Mouse (Mus musculus): Measurements from ENCODE around the gene Arcn1. TPM values are rescaled to one million over a fixed set of nuclear protein-coding genes. Genes with fewer than 3 reads are reported as not detected.

Gene Arcn1
- total and polyA plus RNA-seq, 2 experiments: 33.1 to 98.6 TPM

DNA sequence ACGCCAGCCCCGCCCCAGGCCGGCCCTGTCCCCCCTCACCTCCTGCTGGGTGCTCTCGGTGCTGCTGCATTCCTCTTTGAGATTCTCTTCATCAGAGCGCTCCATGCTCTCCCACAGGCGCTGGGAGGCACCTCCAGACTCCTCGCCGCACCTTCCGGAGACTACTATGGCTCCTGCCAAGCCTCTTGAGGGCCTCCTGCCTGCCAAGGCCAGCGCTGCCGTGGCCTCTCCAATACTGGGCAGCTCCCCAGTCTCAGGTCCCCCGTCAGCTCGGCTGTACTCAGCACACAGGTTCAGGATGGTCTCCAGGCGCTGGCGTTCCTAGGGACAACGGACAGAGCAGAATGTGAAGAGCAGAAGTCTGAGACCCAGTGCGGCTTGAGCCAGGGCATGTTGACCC lies 56.0 kb downstream of the Arcn1 start:
- no peak overlapping the region for H3K4me3 ChIP-seq (ENCODE audit: insufficient read depth, low read depth, low read length)
- H3K27me3 ChIP-seq (ENCODE audit: control insufficient read depth, insufficient read depth, low read length): no peaks in the 10 kb centered on the region
- H3K36me3 ChIP-seq (ENCODE audit: control insufficient read depth, insufficient read depth, low read length): no peaks in the 10 kb centered on the region
- peaks cover 7% of the 10 kb centered on the region; the same call in 1 of the 2 replicates for H3K4me1 ChIP-seq (ENCODE audit: control insufficient read depth, insufficient read depth, low read length)
- TF ChIP-seq CTCF (IDR thresholded peaks at IDR 0.05; ENCODE audit: low read depth, low read length) (no peak), POLR2A (IDR thresholded peaks at IDR 0.05; ENCODE audit: extremely low read depth, insufficient read depth, low read length) (no peak)
- no peak for DNase-seq (ENCODE audit: extremely low read depth, low read depth, low spot score)
- no peak overlapping the region for H3K9ac ChIP-seq (ENCODE audit: low read depth, low read length)
- no peak overlapping the region for H3K27ac ChIP-seq (replicated peaks; ENCODE audit: insufficient read depth, low read depth, low read length)
- WGBS: 91% methylated on average over 17 of the region's 17 CpGs
- H3K79me2 ChIP-seq (ENCODE audit: control insufficient read depth, insufficient read depth, low read length): no peaks in the 10 kb centered on the region

GRCm38 (mm10) chr9:44710213-44710612 lies 57.4 kb downstream of the Arcn1 start:
- 79% methylated on average over 5 of the region's 5 CpGs for WGBS
- DNase-seq (ENCODE audit: extremely low read depth, low read depth, low spot score): no peak
- no peak overlapping the region for H3K4me3 ChIP-seq (ENCODE audit: insufficient read depth, low read depth, low read length)
- peaks cover 7% of the 10 kb centered on the region; the same call in 1 of the 2 replicates for H3K4me1 ChIP-seq (ENCODE audit: control insufficient read depth, insufficient read depth, low read length)
- no peak for TF ChIP-seq POLR2A (IDR thresholded peaks at IDR 0.05; ENCODE audit: extremely low read depth, insufficient read depth, low read length)
- TF ChIP-seq CTCF (IDR thresholded peaks at IDR 0.05; ENCODE audit: low read depth, low read length): no peak
- no peak overlapping the region for H3K27ac ChIP-seq (replicated peaks; ENCODE audit: insufficient read depth, low read depth, low read length)
- H3K9ac ChIP-seq (ENCODE audit: low read depth, low read length): no peak overlapping the region
- no peaks in the 10 kb centered on the region for H3K36me3 ChIP-seq (ENCODE audit: control insufficient read depth, insufficient read depth, low read length)
- H3K79me2 ChIP-seq (ENCODE audit: control insufficient read depth, insufficient read depth, low read length): no peaks in the 10 kb centered on the region
- H3K27me3 ChIP-seq (ENCODE audit: control insufficient read depth, insufficient read depth, low read length): no peaks in the 10 kb centered on the region

DNA sequence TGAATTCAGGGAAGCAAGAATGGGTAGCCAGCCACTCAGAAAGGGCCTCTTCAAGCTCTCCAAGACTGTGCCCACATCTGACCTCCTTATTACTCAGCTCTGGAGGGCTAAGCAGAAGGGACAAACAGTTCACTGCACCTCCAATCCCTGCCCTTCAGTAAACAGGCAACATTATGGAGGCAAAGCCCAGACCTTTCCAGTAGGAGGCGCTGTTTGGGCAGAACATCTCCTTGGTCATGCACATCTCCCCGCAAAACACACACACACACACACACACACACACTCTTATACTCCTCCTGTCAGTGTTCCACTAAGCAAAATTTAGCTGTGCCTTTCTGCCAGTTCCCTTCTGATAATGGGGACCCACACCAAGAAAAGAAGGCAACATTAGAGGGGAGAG lies 58.0 kb downstream of the Arcn1 start:
- no peak overlapping the region for H3K27ac ChIP-seq (replicated peaks; ENCODE audit: insufficient read depth, low read depth, low read length)
- no peak overlapping the region for H3K4me3 ChIP-seq (ENCODE audit: insufficient read depth, low read depth, low read length)
- H3K4me1 ChIP-seq (ENCODE audit: control insufficient read depth, insufficient read depth, low read length): peaks cover 7% of the 10 kb centered on the region; the same call in 1 of the 2 replicates
- H3K36me3 ChIP-seq (ENCODE audit: control insufficient read depth, insufficient read depth, low read length): no peaks in the 10 kb centered on the region
- peak; percentile 61; the same call in 1 of the 2 replicates for TF ChIP-seq CTCF (IDR thresholded peaks at IDR 0.05; ENCODE audit: low read depth, low read length)
- no peak for TF ChIP-seq POLR2A (IDR thresholded peaks at IDR 0.05; ENCODE audit: extremely low read depth, insufficient read depth, low read length)
- peak; percentile 34 for DNase-seq (ENCODE audit: extremely low read depth, low read depth, low spot score)
- H3K9ac ChIP-seq (ENCODE audit: low read depth, low read length): no peak overlapping the region
- no peaks in the 10 kb centered on the region for H3K27me3 ChIP-seq (ENCODE audit: control insufficient read depth, insufficient read depth, low read length)
- no peaks in the 10 kb centered on the region for H3K79me2 ChIP-seq (ENCODE audit: control insufficient read depth, insufficient read depth, low read length)
- WGBS: 56% methylated on average over 2 of the region's 2 CpGs

DNA sequence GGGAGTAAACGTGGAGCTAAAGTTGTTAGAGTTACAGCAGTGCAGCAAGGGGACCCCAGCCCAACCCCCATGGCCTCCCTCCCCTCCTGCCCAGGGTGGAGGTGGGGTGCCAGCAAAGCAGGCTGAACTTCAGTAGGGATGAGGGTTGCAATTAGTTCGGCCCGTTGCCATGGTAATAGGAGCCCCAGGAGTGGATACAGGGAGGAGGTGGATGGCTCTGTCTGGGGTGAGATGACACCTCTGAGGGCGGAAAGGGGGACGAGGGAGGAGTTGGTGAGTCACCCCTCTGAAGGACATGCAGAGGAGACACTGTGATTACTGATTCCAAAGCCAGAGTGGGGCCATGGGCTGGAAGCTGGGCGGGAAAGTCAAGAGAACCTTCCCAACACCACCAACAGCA lies 58.7 kb downstream of the Arcn1 start:
- 54% methylated on average over 6 of the region's 6 CpGs for WGBS
- Histone ChIP-seq H3K79me2 (ENCODE audit: control insufficient read depth, insufficient read depth, low read length) (no peaks in the 10 kb centered on the region), H3K27ac (replicated peaks; ENCODE audit: insufficient read depth, low read depth, low read length) (no peak overlapping the region), H3K4me1 (ENCODE audit: control insufficient read depth, insufficient read depth, low read length) (peaks cover 7% of the 10 kb centered on the region; the same call in 1 of the 2 replicates), H3K36me3 (ENCODE audit: control insufficient read depth, insufficient read depth, low read length) (no peaks in the 10 kb centered on the region), H3K4me3 (ENCODE audit: insufficient read depth, low read depth, low read length) (peak overlapping the region; percentile 69; the same call in 1 of the 2 replicates), H3K27me3 (ENCODE audit: control insufficient read depth, insufficient read depth, low read length) (no peaks in the 10 kb centered on the region), H3K9ac (ENCODE audit: low read depth, low read length) (no peak overlapping the region)
- TF ChIP-seq POLR2A (IDR thresholded peaks at IDR 0.05; ENCODE audit: extremely low read depth, insufficient read depth, low read length) (no peak), CTCF (IDR thresholded peaks at IDR 0.05; ENCODE audit: low read depth, low read length) (no peak)
- no peak for DNase-seq (ENCODE audit: extremely low read depth, low read depth, low spot score)

GRCm38 (mm10) chr9:44708429-44708765 lies 59.2 kb downstream of the Arcn1 start:
- Histone ChIP-seq H3K4me3 (ENCODE audit: insufficient read depth, low read depth, low read length) (peak overlapping the region; percentile 69), H3K79me2 (ENCODE audit: control insufficient read depth, insufficient read depth, low read length) (no peaks in the 10 kb centered on the region), H3K27ac (replicated peaks; ENCODE audit: insufficient read depth, low read depth, low read length) (peak overlapping the region; percentile 47), H3K4me1 (ENCODE audit: control insufficient read depth, insufficient read depth, low read length) (peaks cover 7% of the 10 kb centered on the region; the same call in 1 of the 2 replicates), H3K27me3 (ENCODE audit: control insufficient read depth, insufficient read depth, low read length) (no peaks in the 10 kb centered on the region), H3K36me3 (ENCODE audit: control insufficient read depth, insufficient read depth, low read length) (no peaks in the 10 kb centered on the region), H3K9ac (ENCODE audit: low read depth, low read length) (peak overlapping the region; percentile 65)
- DNase-seq (ENCODE audit: extremely low read depth, low read depth, low spot score): peak; percentile 50
- WGBS: 9% methylated on average over 23 of the region's 24 CpGs
- TF ChIP-seq CTCF (IDR thresholded peaks at IDR 0.05; ENCODE audit: low read depth, low read length): peak; percentile 46; the same call in 1 of the 2 replicates
- no peak for TF ChIP-seq POLR2A (IDR thresholded peaks at IDR 0.05; ENCODE audit: extremely low read depth, insufficient read depth, low read length)

DNA sequence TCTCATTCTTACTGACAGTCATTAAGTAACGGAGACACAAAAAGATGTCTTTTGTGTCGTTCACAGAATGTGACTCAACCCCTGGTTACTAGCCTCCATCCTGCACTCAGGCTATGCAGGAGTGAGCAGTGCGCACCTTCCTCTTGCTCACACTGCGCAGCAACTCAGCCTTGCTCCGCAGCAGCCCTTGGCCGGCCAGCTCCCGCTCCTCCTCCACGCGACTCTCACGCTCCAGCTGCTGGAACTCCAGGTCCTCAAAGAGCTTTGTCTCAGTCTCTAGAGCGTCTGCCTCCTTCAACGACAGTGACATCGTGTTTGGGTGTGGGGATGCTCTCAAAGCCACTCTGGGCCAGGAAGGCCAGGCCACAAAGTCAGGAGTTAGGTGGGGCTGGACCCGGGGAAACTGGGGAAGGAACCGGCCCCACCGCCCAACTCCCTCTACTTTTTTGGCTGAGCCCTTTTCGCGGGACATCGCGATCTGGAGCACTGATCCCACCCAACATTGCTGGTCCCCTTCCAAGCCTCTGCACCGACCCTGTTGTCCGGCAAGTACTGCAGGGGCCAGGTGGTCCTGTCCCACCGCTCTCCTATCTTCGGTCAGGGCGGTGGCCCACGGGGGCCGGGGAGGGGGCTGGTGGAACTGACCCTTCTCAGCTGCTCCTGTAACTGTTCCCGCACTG lies 59.8 kb downstream of the Arcn1 start:
- Histone ChIP-seq H3K27ac (replicated peaks; ENCODE audit: insufficient read depth, low read depth, low read length) (no peak overlapping the region), H3K4me1 (ENCODE audit: control insufficient read depth, insufficient read depth, low read length) (peaks cover 7% of the 10 kb centered on the region; the same call in 1 of the 2 replicates), H3K9ac (ENCODE audit: low read depth, low read length) (peak overlapping the region; percentile 37; the same call in 1 of the 2 replicates), H3K27me3 (ENCODE audit: control insufficient read depth, insufficient read depth, low read length) (no peaks in the 10 kb centered on the region), H3K79me2 (ENCODE audit: control insufficient read depth, insufficient read depth, low read length) (no peaks in the 10 kb centered on the region), H3K4me3 (ENCODE audit: insufficient read depth, low read depth, low read length) (peak overlapping the region; percentile 27; the same call in 1 of the 2 replicates), H3K36me3 (ENCODE audit: control insufficient read depth, insufficient read depth, low read length) (no peaks in the 10 kb centered on the region)
- no peak for TF ChIP-seq CTCF (IDR thresholded peaks at IDR 0.05; ENCODE audit: low read depth, low read length)
- TF ChIP-seq POLR2A (IDR thresholded peaks at IDR 0.05; ENCODE audit: extremely low read depth, insufficient read depth, low read length): no peak
- no peak for DNase-seq (ENCODE audit: extremely low read depth, low read depth, low spot score)
- 44% methylated on average over 28 of the region's 28 CpGs for WGBS
